Mouse (Mus musculus): ENCODE data around the gene Moxd1. TPM values are rescaled to one million over a fixed set of nuclear protein-coding genes. Genes with fewer than 3 reads are reported as not detected.

The Moxd1 gene
- polyA plus RNA-seq, 1 experiment from 2014 or later: 9.7 TPM

DNA sequence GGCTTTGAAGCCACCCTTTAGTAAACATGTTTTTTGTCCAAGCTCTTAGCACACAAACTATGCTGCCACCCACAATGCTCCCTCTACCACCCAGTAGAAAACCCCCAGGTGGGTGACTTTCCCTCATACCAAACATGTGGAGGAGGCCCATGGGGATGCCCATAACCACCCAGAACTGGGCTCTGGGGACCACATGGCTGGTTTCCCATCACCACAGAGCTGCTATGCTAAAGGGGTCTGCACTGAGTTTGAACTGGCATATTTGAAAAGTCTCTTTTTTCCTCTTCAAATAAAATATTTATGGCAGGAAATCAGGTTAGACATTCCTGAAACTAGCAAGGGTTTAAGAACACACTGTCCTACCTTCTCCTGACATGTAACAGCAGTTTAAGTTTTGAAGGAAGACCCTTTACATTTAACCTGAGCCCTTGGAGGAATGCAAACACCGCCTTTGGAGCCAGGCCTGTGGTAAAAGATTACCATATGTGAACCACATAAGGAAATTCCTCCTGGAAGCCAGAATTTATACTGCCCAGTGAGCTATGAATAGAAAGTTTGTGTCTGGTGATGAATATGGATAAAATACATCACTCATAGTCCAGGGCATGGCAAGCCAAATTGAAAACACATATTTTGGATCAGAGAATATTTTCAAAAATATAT is 117.4 kb downstream of the Moxd1 start:
- H3K9me3 ChIP-seq (ENCODE audit: control insufficient read depth, low read length): no peaks in the 10 kb centered on the region
- no peak overlapping the region for H3K27ac ChIP-seq (ENCODE audit: low read depth, low read length)
- no peak overlapping the region for H3K9ac ChIP-seq (ENCODE audit: low read depth, low read length)
- H3K4me1 ChIP-seq (ENCODE audit: control insufficient read depth, insufficient read depth, low read depth, low read length): no peaks in the 10 kb centered on the region
- no peak for ATAC-seq
- H3K36me3 ChIP-seq (ENCODE audit: control insufficient read depth, insufficient read depth, low read length): no peaks in the 10 kb centered on the region
- H3K4me2 ChIP-seq (ENCODE audit: low read length): no peak overlapping the region
- 78% methylated on average over 1 of the region's 1 CpGs for WGBS
- H3K4me3 ChIP-seq (ENCODE audit: low read length): no peak overlapping the region
- H3K27me3 ChIP-seq (replicated peaks; ENCODE audit: control insufficient read depth, insufficient read depth, low read length): no peaks in the 10 kb centered on the region

DNA sequence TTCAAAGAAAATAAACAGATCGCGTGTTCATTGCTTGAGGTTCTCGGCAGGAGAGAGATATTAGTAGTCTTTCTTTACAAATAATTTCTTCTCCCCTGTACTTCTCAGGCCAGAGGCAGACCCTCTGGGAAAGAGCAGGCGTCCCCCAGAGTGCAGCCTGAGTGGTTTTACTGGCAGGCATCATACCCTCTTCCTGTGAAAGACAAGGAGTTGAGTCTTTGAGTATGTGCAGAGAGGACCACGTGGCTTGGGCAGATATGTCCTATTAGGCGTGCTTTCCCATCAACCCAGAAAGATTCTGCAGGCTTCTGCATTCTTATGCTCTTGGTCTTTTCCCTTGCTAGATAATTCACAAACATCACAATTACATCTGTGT is 117.9 kb downstream of the Moxd1 start:
- no peaks in the 10 kb centered on the region for H3K36me3 ChIP-seq (ENCODE audit: control insufficient read depth, insufficient read depth, low read length)
- WGBS: 80% methylated on average over 6 of the region's 6 CpGs
- no peaks in the 10 kb centered on the region for H3K9me3 ChIP-seq (ENCODE audit: control insufficient read depth, low read length)
- no peak overlapping the region for H3K4me3 ChIP-seq (ENCODE audit: low read length)
- H3K4me2 ChIP-seq (ENCODE audit: low read length): no peak overlapping the region
- no peak overlapping the region for H3K9ac ChIP-seq (ENCODE audit: low read depth, low read length)
- H3K4me1 ChIP-seq (ENCODE audit: control insufficient read depth, insufficient read depth, low read depth, low read length): no peaks in the 10 kb centered on the region
- H3K27me3 ChIP-seq (replicated peaks; ENCODE audit: control insufficient read depth, insufficient read depth, low read length): no peaks in the 10 kb centered on the region
- ATAC-seq: no peak
- H3K27ac ChIP-seq (ENCODE audit: low read depth, low read length): no peak overlapping the region

DNA sequence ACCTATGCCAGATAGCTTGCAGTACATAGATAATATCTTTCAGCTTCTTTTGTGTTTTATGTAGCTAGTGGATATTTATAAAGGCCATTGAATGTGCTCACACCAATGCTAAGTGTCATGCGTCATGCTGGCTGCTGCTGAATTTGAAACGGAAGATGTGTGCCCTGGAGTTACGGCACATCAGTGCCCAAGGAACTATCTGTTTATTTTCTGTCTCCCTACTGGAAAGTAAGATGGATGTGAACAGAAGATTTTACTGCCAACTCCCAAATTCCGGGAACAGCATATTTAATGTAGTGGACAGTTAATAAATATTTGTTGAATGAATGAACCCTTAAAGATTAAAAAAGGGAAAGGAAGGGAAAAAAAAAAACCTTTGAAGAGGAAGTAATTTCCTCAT is 119.8 kb downstream of the Moxd1 start:
- Histone ChIP-seq H3K27ac (ENCODE audit: low read depth, low read length) (no peak overlapping the region), H3K9me3 (ENCODE audit: control insufficient read depth, low read length) (no peaks in the 10 kb centered on the region), H3K36me3 (ENCODE audit: control insufficient read depth, insufficient read depth, low read length) (no peaks in the 10 kb centered on the region), H3K4me1 (ENCODE audit: control insufficient read depth, insufficient read depth, low read depth, low read length) (no peaks in the 10 kb centered on the region), H3K4me2 (ENCODE audit: low read length) (no peak overlapping the region), H3K4me3 (ENCODE audit: low read length) (no peak overlapping the region), H3K9ac (ENCODE audit: low read depth, low read length) (no peak overlapping the region), H3K27me3 (replicated peaks; ENCODE audit: control insufficient read depth, insufficient read depth, low read length) (no peaks in the 10 kb centered on the region)
- ATAC-seq: no peak
- WGBS: 62% methylated on average over 4 of the region's 4 CpGs

Other genes with a start within 250 kb of the Moxd1 start
- gene Taar6, start 237.9 kb upstream of the Moxd1 start, polyA plus RNA-seq (2015; fragmentation: Nextera tagmentation; extraction: Ambion mirVana): not detected in 2 replicates
- not detected in 2 replicates for gene Taar7a, start 230.0 kb upstream of the Moxd1 start, polyA plus RNA-seq (2015; fragmentation: Nextera tagmentation; extraction: Ambion mirVana)
- not detected in 2 replicates for gene Taar7b, start 223.6 kb upstream of the Moxd1 start, polyA plus RNA-seq (2015; fragmentation: Nextera tagmentation; extraction: Ambion mirVana)
- not detected in 2 replicates for gene Taar7d, start 196.3 kb upstream of the Moxd1 start, polyA plus RNA-seq (2015; fragmentation: Nextera tagmentation; extraction: Ambion mirVana)
- not detected in 2 replicates for gene Taar7e, start 185.9 kb upstream of the Moxd1 start, polyA plus RNA-seq (2015; fragmentation: Nextera tagmentation; extraction: Ambion mirVana)
- gene Taar7f, start 174.0 kb upstream of the Moxd1 start, polyA plus RNA-seq (2015; fragmentation: Nextera tagmentation; extraction: Ambion mirVana): not detected in 2 replicates
- gene Taar8a, start 147.0 kb upstream of the Moxd1 start, polyA plus RNA-seq (2015; fragmentation: Nextera tagmentation; extraction: Ambion mirVana): not detected in 2 replicates
- gene Taar8b, start 131.2 kb upstream of the Moxd1 start, polyA plus RNA-seq (2015; fragmentation: Nextera tagmentation; extraction: Ambion mirVana): not detected in 2 replicates
- not detected in 2 replicates for gene Taar8c, start 121.6 kb upstream of the Moxd1 start, polyA plus RNA-seq (2015; fragmentation: Nextera tagmentation; extraction: Ambion mirVana)
- gene Taar9, start 114.0 kb upstream of the Moxd1 start, polyA plus RNA-seq (2015; fragmentation: Nextera tagmentation; extraction: Ambion mirVana): not detected in 2 replicates
- gene Stx7, start 74.2 kb upstream of the Moxd1 start, polyA plus RNA-seq (2015; fragmentation: Nextera tagmentation; extraction: Ambion mirVana): 336 and 358 TPM in 2 replicates

Data from hindbrain, embryonic 16.5 days (tissue).